Mouse (Mus musculus) retina, postnatal 7 days (tissue): ENCODE results near the gene Baiap2l1.

ENCODE experiments used
- DNase-seq: peaks from one replicate; pipeline ENCODE4 v3.0.0-alpha.2; 2012; ENCODE audit warnings: low read depth, low spot score

The Baiap2l1 gene

GRCm38 (mm10) chr5:144230216-144230615 lies 127.7 kb downstream of the Baiap2l1 start:
- DNase-seq, result no peak

- no peak for DNase-seq
These were observed 131.7 kb downstream of the Baiap2l1 start for GRCm38 (mm10) chr5:144226220-144226619.

- no peak for DNase-seq
These were observed 133.8 kb downstream of the Baiap2l1 start for GRCm38 (mm10) chr5:144223899-144224816.

- peak; percentile 90 for DNase-seq
These were observed 134.4 kb downstream of the Baiap2l1 start, which contains the start of gene Tecpr1 for GRCm38 (mm10) chr5:144223503-144223862. Gene Tecpr1, minus strand, starts transcription at chr5:144223615.

GRCm38 (mm10) chr5:144222811-144223502 lies 135.0 kb downstream of the Baiap2l1 start:
- DNase-seq, result peak; percentile 58

GRCm38 (mm10) chr5:144221305-144221704 lies 136.6 kb downstream of the Baiap2l1 start:
- DNase-seq, result no peak

- no peak for DNase-seq
These were observed 138.0 kb downstream of the Baiap2l1 start for GRCm38 (mm10) chr5:144219936-144220335.

GRCm38 (mm10) chr5:144219306-144219705 lies 138.6 kb downstream of the Baiap2l1 start:
- DNase-seq, result no peak

GRCm38 (mm10) chr5:144218061-144218460 lies 139.9 kb downstream of the Baiap2l1 start:
- no peak for DNase-seq

- no peak for DNase-seq
These were observed 141.9 kb downstream of the Baiap2l1 start for GRCm38 (mm10) chr5:144215992-144216391.
